Mouse (Mus musculus): ENCODE measurements around the gene Fbxo2.
A peak's percentile ranks its signal among the peaks of the same experiment; 100 is the strongest.

DNA sequence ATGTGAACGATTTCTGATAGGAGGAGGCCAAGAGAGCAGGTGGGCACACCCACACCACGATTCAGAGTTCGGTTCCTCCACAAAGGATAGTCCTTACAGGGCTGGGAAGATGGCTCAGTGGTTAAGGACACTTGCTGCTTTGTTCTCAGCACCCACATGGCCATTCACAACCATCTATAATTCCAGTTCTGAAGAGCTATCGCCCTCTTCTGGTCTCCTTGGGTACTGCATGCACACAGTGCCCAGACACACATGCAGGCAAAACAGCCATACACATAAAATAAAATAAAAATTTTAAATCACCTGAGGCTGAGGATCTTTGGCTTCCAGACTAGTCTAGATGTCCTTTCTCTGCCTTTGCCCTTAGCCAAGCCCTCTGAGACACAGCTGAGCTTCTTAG is 43.0 kb upstream of the Fbxo2 start:
- TF ChIP-seq POLR2A (IDR thresholded peaks at IDR 0.05; ENCODE audit: extremely low read depth, insufficient read depth, low read length): no peak
- peak; percentile 17; the same call in 1 of the 2 replicates for TF ChIP-seq CTCF (IDR thresholded peaks at IDR 0.05; ENCODE audit: low read depth, low read length)
